Mouse (Mus musculus): ENCODE results near the gene Zbtb16.

GRCm38 (mm10) chr9:48839568-48839967 lies 3.5 kb upstream of the Zbtb16 start:
- TF ChIP-seq CTCF (IDR thresholded peaks at IDR 0.05; ENCODE audit: low read depth, low read length) = no peak
- no peak for TF ChIP-seq POLR2A (IDR thresholded peaks at IDR 0.05; ENCODE audit: extremely low read depth, insufficient read depth, low read length)
